Mouse (Mus musculus) 416B (cell line): ENCODE results near the gene Cdca8.

Experiments
- DNase-seq: peaks from one replicate; pipeline ENCODE4 v3.0.0; 2011; ENCODE audit warnings: low read depth

Gene Cdca8

GRCm38 (mm10) chr4:124953546-124953945 is 14.4 kb upstream of the Cdca8 start:
- no peak for DNase-seq

GRCm38 (mm10) chr4:124951036-124951433 is 11.9 kb upstream of the Cdca8 start:
- no peak for DNase-seq

- DNase-seq: no peak
Observed at GRCm38 (mm10) chr4:124950181-124951035, 11.3 kb upstream of the Cdca8 start.

GRCm38 (mm10) chr4:124949488-124949887 is 10.4 kb upstream of the Cdca8 start:
- no peak for DNase-seq

- DNase-seq: peak; percentile 58
Observed at GRCm38 (mm10) chr4:124944961-124945360, 5.8 kb upstream of the Cdca8 start.

- DNase-seq: no peak
Observed at GRCm38 (mm10) chr4:124943781-124944180, 4.7 kb upstream of the Cdca8 start.

GRCm38 (mm10) chr4:124943022-124943421 is 3.9 kb upstream of the Cdca8 start:
- DNase-seq: peak; percentile 71

- DNase-seq: peak; percentile 99
Observed at GRCm38 (mm10) chr4:124936613-124937471, 2.3 kb downstream of the Cdca8 start, which contains the start of gene 9930104L06Rik. Gene 9930104L06Rik, plus strand, starts transcription at chr4:124937048.

- peak; percentile 90 for DNase-seq
Observed at GRCm38 (mm10) chr4:124928102-124928501, 11.0 kb downstream of the Cdca8 start.

- DNase-seq: no peak
Observed at GRCm38 (mm10) chr4:124905971-124906822, 32.9 kb downstream of the Cdca8 start.

- peak; percentile 54 for DNase-seq
Observed at GRCm38 (mm10) chr4:124905417-124905816, 33.7 kb downstream of the Cdca8 start.

GRCm38 (mm10) chr4:124899906-124900305 is 39.2 kb downstream of the Cdca8 start:
- no peak for DNase-seq

GRCm38 (mm10) chr4:124898428-124898827 is 40.7 kb downstream of the Cdca8 start:
- DNase-seq: no peak

- no peak for DNase-seq
Observed at GRCm38 (mm10) chr4:124894508-124895428, 44.3 kb downstream of the Cdca8 start.

- DNase-seq: no peak
Observed at GRCm38 (mm10) chr4:124893769-124894168, 45.3 kb downstream of the Cdca8 start.

- no peak for DNase-seq
Observed at GRCm38 (mm10) chr4:124890831-124891230, 48.3 kb downstream of the Cdca8 start.

- no peak for DNase-seq
Observed at GRCm38 (mm10) chr4:124889935-124890334, 49.2 kb downstream of the Cdca8 start.

- DNase-seq: no peak
Observed at GRCm38 (mm10) chr4:124888702-124889101, 50.4 kb downstream of the Cdca8 start.

GRCm38 (mm10) chr4:124882151-124882729 is 56.9 kb downstream of the Cdca8 start:
- DNase-seq: no peak

- no peak for DNase-seq
Observed at GRCm38 (mm10) chr4:124881341-124881908, 57.7 kb downstream of the Cdca8 start.
